In genomic region chr13:36119684-36120083, GRCm38 (mm10) we compare ENCODE assay signal across 21 mouse cellular contexts. TPM values are rescaled to one million over a fixed set of nuclear protein-coding genes. Genes with fewer than 3 reads are reported as not detected.
DNase-seq lines count a peak whose midpoint lies in the region; ATAC-seq and TF ChIP-seq lines count a peak whose summit lies in the region.
"Had no signal": no experiment of that assay in that cellular context is flagged by ENCODE, and none has a peak within 500 bp of the region (broad histone marks: within the 10 kb centered on the region; RNA-seq: fewer than 3 reads in every experiment).

No protein-coding gene starts in this region.

- ATAC-seq in intestine, postnatal 0 days: no peak
- ATAC-seq in intestine, embryonic 15.5 days: no peak
- no peak for ATAC-seq in lung, postnatal 0 days
- ATAC-seq: forebrain, embryonic 15.5 days; intestine, embryonic 16.5 days; Patski had no signal

- no peak overlapping the region for H3K27ac ChIP-seq in intestine, postnatal 0 days (ENCODE audit: low read depth, low read length)
- no peak overlapping the region for H3K27ac ChIP-seq in intestine, embryonic 15.5 days
- no peak overlapping the region for H3K27ac ChIP-seq in lung, postnatal 0 days (ENCODE audit: low read length)
- H3K27ac ChIP-seq: embryonic facial prominence, embryonic 12.5 days; forebrain, embryonic 15.5 days; heart, adult 2 months; hindbrain, embryonic 13.5 days had no signal

- no peaks in the 10 kb centered on the region for H3K27me3 ChIP-seq in intestine, postnatal 0 days (replicated peaks; ENCODE audit: control insufficient read depth, insufficient read depth, low read length)
- H3K27me3 ChIP-seq in intestine, embryonic 15.5 days (replicated peaks): no peaks in the 10 kb centered on the region
- no peaks in the 10 kb centered on the region for H3K27me3 ChIP-seq in lung, postnatal 0 days (replicated peaks; ENCODE audit: insufficient read depth, low read length)
- H3K27me3 ChIP-seq: embryonic facial prominence, embryonic 12.5 days; forebrain, embryonic 15.5 days; hindbrain, embryonic 13.5 days; Patski had no signal

- no peak for TF ChIP-seq EP300 in lung, postnatal 0 days (IDR thresholded peaks at IDR 0.05)

- no peak overlapping the region for H3K4me2 ChIP-seq in intestine, postnatal 0 days (replicated peaks; ENCODE audit: low read depth)
- no peak overlapping the region for H3K4me2 ChIP-seq in intestine, embryonic 15.5 days (replicated peaks)
- H3K4me2 ChIP-seq in lung, postnatal 0 days (replicated peaks; ENCODE audit: low read depth, low read length): no peak overlapping the region
- H3K4me2 ChIP-seq: embryonic facial prominence, embryonic 12.5 days; forebrain, embryonic 15.5 days; hindbrain, embryonic 13.5 days had no signal

- H3K36me3 ChIP-seq in intestine, postnatal 0 days (ENCODE audit: control insufficient read depth, insufficient read depth): no peaks in the 10 kb centered on the region
- no peaks in the 10 kb centered on the region for H3K36me3 ChIP-seq in intestine, embryonic 15.5 days
- no peaks in the 10 kb centered on the region for H3K36me3 ChIP-seq in lung, postnatal 0 days (ENCODE audit: insufficient read depth, low read length)
- H3K36me3 ChIP-seq: embryonic facial prominence, embryonic 12.5 days; forebrain, embryonic 15.5 days; hindbrain, embryonic 13.5 days had no signal

- no peak overlapping the region for H3K9ac ChIP-seq in intestine, postnatal 0 days (ENCODE audit: low read depth, low read length)
- no peak overlapping the region for H3K9ac ChIP-seq in intestine, embryonic 15.5 days
- H3K9ac ChIP-seq in lung, postnatal 0 days (replicated peaks; ENCODE audit: low read depth): no peak overlapping the region
- H3K9ac ChIP-seq: embryonic facial prominence, embryonic 12.5 days; forebrain, embryonic 15.5 days; hindbrain, embryonic 13.5 days had no signal

- peak; percentile 30 for TF ChIP-seq CTCF in intestine, postnatal 0 days (IDR thresholded peaks at IDR 0.05; ENCODE audit: low read depth)
- no peak for TF ChIP-seq CTCF in lung, postnatal 0 days (IDR thresholded peaks at IDR 0.05)

- no peak overlapping the region for H3K4me3 ChIP-seq in intestine, postnatal 0 days (ENCODE audit: low read depth, low read length)
- H3K4me3 ChIP-seq in intestine, embryonic 15.5 days (replicated peaks): no peak overlapping the region
- no peak overlapping the region for H3K4me3 ChIP-seq in lung, postnatal 0 days (ENCODE audit: low read depth, low read length)
- H3K4me3 ChIP-seq: embryonic facial prominence, embryonic 12.5 days; forebrain, embryonic 15.5 days; heart, adult 2 months; hindbrain, embryonic 13.5 days had no signal

- DNase-seq in adrenal gland, postnatal 14 days: peak; percentile 13
- DNase-seq in adrenal gland, adult (ENCODE audit: inconsistent age in 2 of 2, low spot score in 1 of 2): no peak
- DNase-seq in 416B (ENCODE audit: low read depth): peak; percentile 48
- DNase-seq in ES-CJ7 (ENCODE audit: low read depth, low spot score): peak; percentile 9
- no peak for DNase-seq in lung, postnatal 0 days (ENCODE audit: low spot score)
- no peak for DNase-seq in heart, adult 9 months (ENCODE audit: low spot score in 2 of 2)
- DNase-seq: adrenal gland, adult 8-10 months; cerebellum, adult 11 months; cerebellum, adult 8-10 months; cerebellum, postnatal 14 days; gastrocnemius, postnatal 14 days; heart, adult 2 months; heart, postnatal 10 days; heart, postnatal 4 days had no signal

- 79% methylated on average over 4 of the region's 4 CpGs for WGBS in intestine, postnatal 0 days
- 74% methylated on average over 4 of the region's 4 CpGs for WGBS in intestine, embryonic 15.5 days
- WGBS in lung, postnatal 0 days: 80% methylated on average over 4 of the region's 4 CpGs

- 0 out of 2 replicates have a peak, but pooled peaks cover 3% of the 10 kb centered on the region for H3K4me1 ChIP-seq in intestine, postnatal 0 days (replicated peaks; ENCODE audit: control insufficient read depth, insufficient read depth, low read length)
- H3K4me1 ChIP-seq in intestine, embryonic 15.5 days (replicated peaks): 0 out of 2 replicates have a peak, but pooled peaks cover 4% of the 10 kb centered on the region
- no peaks in the 10 kb centered on the region for H3K4me1 ChIP-seq in lung, postnatal 0 days (ENCODE audit: insufficient read depth, low read depth, low read length)

- no peaks in the 10 kb centered on the region for H3K9me3 ChIP-seq in intestine, postnatal 0 days (ENCODE audit: control insufficient read depth)
- no peaks in the 10 kb centered on the region for H3K9me3 ChIP-seq in intestine, embryonic 15.5 days
- no peaks in the 10 kb centered on the region for H3K9me3 ChIP-seq in lung, postnatal 0 days (ENCODE audit: low read length)
- H3K9me3 ChIP-seq: embryonic facial prominence, embryonic 12.5 days; forebrain, embryonic 15.5 days; hindbrain, embryonic 13.5 days had no signal

RNA-seq across cellular contexts. Expression of gene Lyrm4, which starts 2.4 kb away (rescaled TPM):
- 16.0 and 19.3 TPM in 2 replicates for total RNA-seq in adrenal gland, postnatal 14 days (2021)
- polyA plus RNA-seq in intestine, postnatal 0 days (2015; fragmentation: Nextera tagmentation; extraction: Ambion mirVana): 15.1 and 16.9 TPM in 2 replicates
- polyA plus RNA-seq in intestine, embryonic 15.5 days (2015; fragmentation: Nextera tagmentation; extraction: Ambion mirVana): 25.7 and 25.9 TPM in 2 replicates
- polyA plus RNA-seq in lung, postnatal 0 days (2015; fragmentation: Nextera tagmentation; extraction: Ambion mirVana): 23.5 and 26.7 TPM in 2 replicates

RNA-seq across cellular contexts. Expression of gene Fars2, which starts 2.5 kb away (rescaled TPM):
- 80.5 and 83.6 TPM in 2 replicates for total RNA-seq in adrenal gland, postnatal 14 days (2021)
- 29.8 and 33.9 TPM in 2 replicates for polyA plus RNA-seq in intestine, postnatal 0 days (2015; fragmentation: Nextera tagmentation; extraction: Ambion mirVana)
- polyA plus RNA-seq in intestine, embryonic 15.5 days (2015; fragmentation: Nextera tagmentation; extraction: Ambion mirVana): 41.8 and 48.9 TPM in 2 replicates
- polyA plus RNA-seq in lung, postnatal 0 days (2015; fragmentation: Nextera tagmentation; extraction: Ambion mirVana): 32.9 and 33.2 TPM in 2 replicates

Comparison
In these comparisons a context has a peak if more than half of its experiments do, and no peak if none do; other contexts are left out.
1. DNase-seq: peak in adrenal gland, postnatal 14 days (single experiment), 416B (single experiment) and ES-CJ7 (single experiment); none in adrenal gland, adult (0 of 2), lung, postnatal 0 days (single experiment) and heart, adult 9 months (0 of 2).